In genomic region chr3:65957271-65958101, GRCm38 (mm10) we compare ENCODE assay signal across 7 mouse cellular contexts. TPM values are rescaled to one million over a fixed set of nuclear protein-coding genes. Genes with fewer than 3 reads are reported as not detected.
DNase-seq lines count a peak whose midpoint lies in the region; ATAC-seq and TF ChIP-seq lines count a peak whose summit lies in the region.

No protein-coding gene starts in this region.

- DNase-seq in adipocyte (ENCODE audit: low spot score): peak; percentile 77
- peak; percentile 37 to 70 for DNase-seq in cerebellum, postnatal 4 days (ENCODE audit: low spot score in 2 of 2)
- DNase-seq in gastrocnemius, adult 8-10 months (ENCODE audit: low spot score in 2 of 2): peak; percentile 20 to 36
- DNase-seq in hindbrain, postnatal 0 days (ENCODE audit: low spot score): peak; percentile 82
- peak; percentile 53 for DNase-seq in left cerebral cortex, postnatal 25 days (ENCODE audit: low spot score in 2 of 2)
- peak; percentile 23 to 36 for DNase-seq in right cerebral cortex, postnatal 36 days (ENCODE audit: low spot score in 2 of 2)

- peaks cover 5% of the 10 kb centered on the region; the same call in 1 of the 2 replicates for H3K4me1 ChIP-seq in hindbrain, postnatal 0 days (ENCODE audit: insufficient read depth, low read length)

- peak; percentile 78 for ATAC-seq in hindbrain, postnatal 0 days
- ATAC-seq in megakaryocyte-erythroid progenitor cell, adult 5-6 weeks (replicated peaks; ENCODE audit: low FRiP score, low TSS enrichment, poor library complexity, severe bottlenecking): peak; percentile 13; the same call in 1 of the 2 replicates

- peak overlapping the region; percentile 99 for H3K9ac ChIP-seq in hindbrain, postnatal 0 days (replicated peaks; ENCODE audit: low read length)

- peak overlapping the region; percentile 97 for H3K4me3 ChIP-seq in hindbrain, postnatal 0 days (ENCODE audit: low read length)

- peaks cover 9% of the 10 kb centered on the region for H3K36me3 ChIP-seq in hindbrain, postnatal 0 days (ENCODE audit: insufficient read depth, low read length)

- TF ChIP-seq CTCF in hindbrain, postnatal 0 days (IDR thresholded peaks at IDR 0.05; ENCODE audit: low read depth): peak; percentile 56

- under 1% methylated on average over 81 of the region's 94 CpGs for WGBS in hindbrain, postnatal 0 days

- intact Hi-C loops in left cerebral cortex, postnatal 25 days (cut with DNase I): loop anchor here (1.0 to 2.0 kb wide), 2 partner anchors 17 to 33 kb away; no protein-coding TSS in a partner anchor

- H3K27me3 ChIP-seq in hindbrain, postnatal 0 days (ENCODE audit: insufficient read depth, low read length): no peaks in the 10 kb centered on the region

- H3K4me2 ChIP-seq in hindbrain, postnatal 0 days (ENCODE audit: low read depth, low read length): peak overlapping the region; percentile 82

- no peaks in the 10 kb centered on the region for H3K9me3 ChIP-seq in hindbrain, postnatal 0 days (ENCODE audit: low read length)

- H3K27ac ChIP-seq in hindbrain, postnatal 0 days: peak overlapping the region; percentile 100

RNA-seq across cellular contexts. Expression of gene Ccnl1, which starts 0.6 kb away (rescaled TPM):
- total RNA-seq in gastrocnemius, adult 8-10 months (2022): 10 to 100 TPM in 2 of 4 experiments, 1 to 10 TPM in 2; 8.6 to 17.0 (median 11.7) TPM
- 32.9 and 34.8 TPM in 2 replicates for total RNA-seq in hindbrain, postnatal 0 days (2014; rRNA removed)
- polyA plus RNA-seq in hindbrain, postnatal 0 days (2015; fragmentation: Nextera tagmentation; extraction: Ambion mirVana): 56.8 and 56.9 TPM in 2 replicates
- 10 to 100 TPM; 47.1 to 50.9 TPM for total RNA-seq in left cerebral cortex, postnatal 25 days (2021)
- 135 and 170 TPM in 2 replicates for total RNA-seq in megakaryocyte-erythroid progenitor cell, adult 5-6 weeks (2014; fragmentation: Nextera tagmentation)
- 347 and 372 TPM in 2 replicates for total RNA-seq in megakaryocyte-erythroid progenitor cell, adult 5-6 weeks (2017)

Comparison
In these comparisons a context has a peak if more than half of its experiments do, and no peak if none do; other contexts are left out.
1. Peak in every context shown above with its lines: DNase-seq, ATAC-seq, H3K4me3 ChIP-seq and H3K27ac ChIP-seq.
2. DNase-seq: peak in every context shown above with its lines; median percentile 82 in hindbrain, postnatal 0 days; 77 in adipocyte; 54 in cerebellum, postnatal 4 days; 53 in left cerebral cortex, postnatal 25 days; 30 in right cerebral cortex, postnatal 36 days; 28 in gastrocnemius, adult 8-10 months.